Mouse (Mus musculus): ENCODE data around the gene Inafm2. TPM values are rescaled to one million over a fixed set of nuclear protein-coding genes. Genes with fewer than 3 reads are reported as not detected.

Inafm2 gene
- total RNA-seq, 2 experiments from 2014 or later: 31.7 to 33.4 TPM

DNA sequence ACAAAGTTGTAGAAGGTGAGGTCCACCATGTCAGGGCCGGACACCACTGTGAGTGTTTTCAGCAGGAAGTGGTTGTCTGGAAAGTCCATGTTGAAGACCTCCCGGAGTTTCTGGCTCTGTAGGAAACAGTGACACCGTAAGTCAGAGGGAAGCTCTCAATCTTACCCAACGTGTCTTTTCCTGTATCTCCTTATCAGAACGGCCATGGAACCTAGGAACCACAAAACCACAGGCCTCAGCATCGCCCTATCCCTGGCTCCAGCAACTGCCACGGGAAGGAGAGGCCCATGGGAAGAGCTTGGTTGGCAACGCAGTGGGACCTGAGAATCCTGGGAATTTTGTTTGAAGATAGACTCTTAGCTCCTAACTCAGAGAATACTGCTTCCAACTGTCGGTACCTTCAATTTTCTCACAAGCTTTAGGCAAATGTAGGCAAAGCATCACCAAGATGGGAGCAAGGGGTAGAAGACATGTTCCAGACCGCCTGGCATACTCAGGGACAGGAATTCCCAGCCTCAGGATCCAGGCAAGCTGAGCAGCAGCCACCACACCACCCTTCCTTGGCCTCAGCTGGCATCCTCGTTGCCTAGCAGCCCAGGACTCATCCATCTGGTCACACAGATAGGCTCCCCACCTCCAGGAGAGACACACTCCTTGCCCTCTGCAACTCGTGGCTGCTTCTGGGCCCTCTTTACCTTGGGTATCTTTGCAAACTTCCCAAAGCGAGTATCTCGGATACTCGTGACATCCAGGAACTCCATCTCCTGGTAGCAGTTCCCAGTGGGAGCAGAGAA is 21.7 kb upstream of the Inafm2 start:
- DNase-seq (ENCODE audit: low spot score in 2 of 2): no peak

DNA sequence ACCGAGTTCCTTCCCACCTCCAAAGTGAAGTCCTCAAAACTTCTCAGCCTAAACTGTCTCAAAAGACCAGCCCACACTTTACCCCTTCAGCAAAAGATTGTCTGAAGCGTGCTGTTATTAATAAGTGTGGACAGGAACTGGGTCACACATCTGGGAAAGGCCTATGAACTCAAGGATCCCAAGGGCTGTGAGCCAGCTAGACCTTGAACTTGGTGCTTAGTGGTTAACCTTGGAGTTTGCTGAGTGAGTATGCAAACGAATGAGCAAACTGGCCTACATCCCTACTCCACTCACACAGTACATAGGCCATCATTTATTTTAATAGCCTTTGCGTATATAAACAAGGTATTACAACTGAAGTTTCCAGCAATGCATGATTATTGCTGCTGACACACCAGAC is 20.0 kb upstream of the Inafm2 start:
- DNase-seq (ENCODE audit: low spot score in 2 of 2): no peak

DNA sequence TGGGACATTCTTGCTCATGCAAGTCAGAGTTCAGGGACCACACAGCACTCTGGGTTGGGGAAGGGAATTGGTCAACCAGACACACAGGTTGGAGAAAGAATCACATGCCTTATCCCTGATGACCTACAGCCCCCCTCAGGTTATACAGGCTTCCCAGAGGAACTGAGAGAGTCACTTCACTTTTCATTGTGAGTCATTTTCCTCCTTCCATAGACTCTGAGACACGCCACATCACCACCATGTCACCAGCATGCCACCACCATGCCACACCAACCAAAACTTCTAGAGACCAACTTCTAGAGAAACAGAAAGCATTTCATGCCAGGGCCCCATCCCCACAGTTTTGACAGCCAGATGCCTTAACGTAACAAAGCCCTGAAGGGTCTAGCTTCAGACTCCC is 18.7 kb upstream of the Inafm2 start:
- DNase-seq (ENCODE audit: low spot score in 2 of 2): no peak

DNA sequence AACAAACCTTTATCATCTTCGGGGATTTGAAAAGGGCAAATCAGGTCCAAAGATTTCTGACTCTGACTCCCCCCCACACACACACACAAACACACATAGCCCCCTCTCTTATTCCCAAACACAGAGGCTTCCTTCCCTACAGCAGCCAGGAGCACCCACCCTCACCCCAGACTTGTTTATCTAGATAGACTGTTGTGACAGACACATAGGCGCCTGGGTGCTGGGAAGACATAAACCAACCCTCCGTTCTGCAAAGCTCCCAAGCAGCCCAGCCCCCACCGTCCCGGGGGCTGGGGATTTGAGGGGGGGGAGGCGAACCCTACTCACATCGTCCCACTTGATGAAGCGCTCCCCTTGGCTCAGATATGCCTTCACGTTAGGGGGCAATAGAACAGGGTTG is 17.6 kb upstream of the Inafm2 start:
- DNase-seq (ENCODE audit: low spot score in 2 of 2): no peak

DNA sequence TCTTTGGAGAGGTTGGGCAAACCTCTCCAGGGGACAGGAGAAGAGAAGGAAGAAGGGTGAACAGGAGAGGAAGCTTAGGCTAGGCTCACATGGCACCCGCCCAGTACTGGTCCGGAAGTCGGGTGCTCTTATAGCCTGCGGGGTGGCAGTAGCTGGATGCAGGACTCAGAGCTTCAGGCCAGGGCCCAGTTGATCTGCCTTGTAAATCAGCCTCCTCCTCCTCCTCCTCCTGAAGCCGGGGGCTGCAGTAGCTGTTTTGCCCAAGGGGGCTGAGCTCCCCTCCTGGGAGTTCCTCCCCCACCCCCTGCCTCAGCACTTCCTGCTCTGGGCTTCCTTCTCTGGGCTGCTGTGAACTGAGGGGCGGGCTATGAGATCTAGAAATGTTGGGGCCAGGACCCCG is 17.2 kb upstream of the Inafm2 start, which contains the start of gene Plcb2:
Plcb2 (minus strand) TSS at position 102 of the 400 bp plus-strand sequence.
- no peak for DNase-seq (ENCODE audit: low spot score in 2 of 2)

DNA sequence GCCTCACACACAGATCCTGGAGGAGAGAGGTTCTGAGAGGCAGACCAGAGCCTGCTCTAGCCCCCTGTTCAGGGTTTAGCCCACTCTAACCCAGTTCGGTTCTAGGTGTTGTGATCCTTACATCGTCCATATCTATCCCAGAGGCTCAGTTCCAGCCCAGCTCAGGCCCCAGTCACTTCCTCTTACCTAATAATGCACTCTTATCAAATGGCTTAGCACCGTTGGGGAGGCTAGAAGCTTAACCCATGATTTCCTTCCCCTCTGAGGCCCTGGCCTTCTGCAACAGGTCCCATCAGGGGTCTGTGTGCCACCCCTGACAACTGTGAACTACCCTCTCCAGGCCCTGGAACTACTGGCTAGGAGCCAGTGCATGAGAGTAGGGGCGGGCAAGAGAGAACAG is 16.4 kb upstream of the Inafm2 start:
- no peak for DNase-seq (ENCODE audit: low spot score in 2 of 2)

DNA sequence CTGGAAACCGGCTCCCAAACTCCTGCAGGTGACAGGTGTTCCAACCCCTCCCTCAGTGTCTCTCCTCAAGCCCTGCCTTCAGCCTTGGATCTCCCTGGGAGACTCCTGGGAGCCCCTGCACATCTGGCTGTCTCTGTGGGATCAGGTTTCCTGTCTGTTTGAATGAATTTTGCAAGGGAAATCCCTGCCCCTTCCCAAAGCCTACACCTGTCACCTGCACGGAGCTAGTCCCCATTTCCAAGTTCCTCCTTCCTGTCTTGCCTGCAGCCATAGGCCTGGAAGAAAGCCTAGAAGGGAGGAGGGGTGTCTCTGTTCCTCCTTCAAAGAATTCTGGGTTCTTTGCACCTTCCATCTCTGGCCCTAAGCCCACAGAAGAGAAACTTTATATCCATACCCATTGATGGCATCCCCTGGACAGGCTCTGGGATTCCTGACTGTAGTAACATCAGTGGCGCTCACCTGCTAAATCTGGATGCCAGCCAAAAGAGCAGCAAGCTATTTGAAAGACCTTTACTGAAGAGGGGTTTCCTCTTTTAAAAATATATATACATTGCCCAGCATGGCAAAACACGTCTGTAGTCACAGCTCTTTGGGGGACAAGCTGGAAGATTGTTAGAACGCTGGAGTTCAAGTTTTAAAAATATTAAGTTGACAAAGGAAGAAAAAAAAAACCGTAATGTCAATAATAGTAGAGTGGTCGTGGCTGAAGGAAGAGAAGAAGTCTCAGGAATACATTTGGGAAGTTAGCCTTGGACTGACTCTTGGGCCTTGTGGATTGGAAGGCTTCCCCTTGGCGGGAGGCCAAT is 15.5 kb upstream of the Inafm2 start:
- DNase-seq (ENCODE audit: low spot score in 2 of 2): no peak

DNA sequence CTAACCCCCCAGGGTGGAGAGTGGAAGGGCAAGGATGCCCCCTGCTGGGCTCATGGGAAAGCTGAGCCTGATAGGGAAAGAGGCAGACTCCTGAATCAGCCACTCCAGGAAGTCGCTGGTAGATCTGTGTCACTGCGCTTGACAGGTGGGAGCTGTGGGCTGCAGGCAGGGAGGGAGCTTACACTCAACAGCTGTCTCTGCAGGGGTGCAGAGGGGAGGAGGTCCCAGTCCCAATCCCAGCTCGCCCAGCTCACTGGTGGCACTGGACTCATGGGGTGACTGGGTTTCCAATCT is 15.0 kb upstream of the Inafm2 start:
- peak; percentile 83 to 88 for DNase-seq (ENCODE audit: low spot score in 2 of 2)

DNA sequence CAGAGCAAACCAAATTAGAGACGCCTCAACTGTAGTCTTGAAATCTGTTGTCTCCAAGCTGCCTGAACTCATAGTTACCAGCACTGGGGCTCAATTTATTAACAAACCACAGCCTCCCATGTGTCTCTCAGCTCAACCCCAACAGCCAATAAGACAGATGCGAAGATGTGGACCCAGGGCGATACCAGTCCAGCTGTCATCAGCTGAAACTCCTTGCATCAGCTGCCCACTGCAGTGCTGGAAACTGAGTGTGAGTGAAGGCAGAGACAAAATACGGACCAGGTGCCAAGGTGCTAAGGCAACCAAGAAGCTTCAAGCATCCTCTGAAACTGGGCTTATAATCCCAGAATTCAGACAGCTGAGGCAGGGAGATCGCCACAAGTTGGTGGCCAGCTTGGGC is 13.6 kb upstream of the Inafm2 start:
- no peak for DNase-seq (ENCODE audit: low spot score in 2 of 2)

DNA sequence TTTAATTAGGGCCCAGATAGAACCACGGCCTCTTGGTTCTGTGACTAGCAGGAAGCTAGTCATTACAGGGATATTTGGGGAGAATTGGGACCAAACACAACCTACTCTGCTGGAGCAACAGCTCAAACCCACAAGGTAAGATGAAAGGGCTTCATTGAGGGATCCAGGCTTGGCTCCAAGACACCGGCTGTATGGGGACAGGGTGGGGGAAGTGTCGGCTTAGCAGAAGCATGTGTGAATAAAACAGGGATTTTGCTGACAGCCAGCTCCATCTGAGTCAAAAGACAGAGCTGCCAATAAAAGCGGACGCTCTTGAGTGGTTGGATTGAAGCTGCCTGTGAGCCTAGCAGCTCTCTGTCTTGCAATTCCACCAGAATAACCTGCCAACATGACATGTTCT is 12.2 kb upstream of the Inafm2 start:
- DNase-seq (ENCODE audit: low spot score in 2 of 2): peak; percentile 54 to 66

DNA sequence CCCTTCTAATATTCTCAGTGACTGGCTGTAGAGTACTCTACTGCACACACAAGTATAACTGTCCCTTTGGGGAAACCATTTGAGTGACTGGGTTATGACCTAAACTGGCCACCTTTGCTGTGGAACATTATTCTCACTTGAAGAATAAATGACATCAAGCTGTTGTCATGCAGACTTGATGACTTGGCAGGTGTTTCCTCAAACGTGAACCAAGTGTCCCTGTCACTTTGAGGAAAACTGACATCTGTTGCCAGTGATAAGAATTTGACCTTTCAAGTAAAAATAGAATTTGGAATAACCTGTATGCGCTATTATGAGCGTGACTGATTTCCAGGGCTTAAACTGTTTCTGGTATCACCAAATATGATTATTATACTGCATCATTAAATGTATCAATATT is 5.2 kb upstream of the Inafm2 start:
- no peak for DNase-seq (ENCODE audit: low spot score in 2 of 2)

DNA sequence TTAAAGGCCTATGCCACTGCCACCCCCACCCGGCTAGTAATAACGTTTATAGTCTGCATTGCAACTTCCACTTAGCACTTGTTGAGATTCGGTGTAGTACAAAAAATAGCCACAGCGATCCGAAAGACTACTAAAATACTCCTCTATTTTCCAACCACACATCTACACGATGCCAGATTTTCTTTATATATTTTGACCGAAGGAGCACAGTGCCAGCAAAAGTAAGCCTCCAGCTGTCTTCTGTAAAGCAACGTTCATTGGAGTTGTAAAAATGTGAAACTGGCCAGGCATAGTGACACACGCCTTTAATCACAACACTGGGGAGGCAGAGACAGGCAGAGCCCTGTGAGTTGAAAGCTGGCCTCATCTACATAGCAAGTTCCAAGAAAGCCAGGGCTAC is 4.4 kb upstream of the Inafm2 start:
- DNase-seq (ENCODE audit: low spot score in 2 of 2): no peak

DNA sequence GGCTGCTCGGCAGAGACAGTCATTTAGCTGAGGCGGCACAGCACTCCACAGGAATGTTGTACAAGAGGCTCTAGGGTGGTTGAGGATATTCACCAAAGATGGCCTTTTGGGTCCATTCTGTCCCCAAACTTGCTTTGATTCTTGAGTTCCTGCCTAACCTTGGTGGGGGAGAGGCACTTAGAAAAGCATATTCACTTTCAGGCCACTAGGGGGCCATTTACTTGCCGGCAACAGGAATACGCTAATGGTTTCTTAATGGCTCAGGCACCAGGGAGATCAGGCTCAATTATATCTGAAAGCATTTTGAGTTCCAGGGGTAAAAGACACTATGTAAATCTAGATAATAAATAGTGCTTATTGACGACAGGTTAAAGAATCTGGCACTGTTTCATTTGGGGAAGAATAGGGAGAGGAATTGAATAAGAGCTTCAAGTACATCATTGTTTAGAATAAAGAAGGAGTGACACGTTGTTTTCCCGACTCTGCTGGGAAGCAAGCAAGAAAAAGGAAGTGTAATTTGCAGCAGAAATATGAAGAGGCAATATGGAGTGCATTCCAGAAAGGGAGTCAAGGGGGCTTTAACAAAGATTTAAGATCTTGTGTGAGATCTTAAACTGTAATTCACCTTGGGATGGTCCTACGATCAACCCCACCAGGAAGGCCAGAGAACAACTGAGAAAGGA is 2.2 kb upstream of the Inafm2 start:
- DNase-seq (ENCODE audit: low spot score in 2 of 2): no peak

DNA sequence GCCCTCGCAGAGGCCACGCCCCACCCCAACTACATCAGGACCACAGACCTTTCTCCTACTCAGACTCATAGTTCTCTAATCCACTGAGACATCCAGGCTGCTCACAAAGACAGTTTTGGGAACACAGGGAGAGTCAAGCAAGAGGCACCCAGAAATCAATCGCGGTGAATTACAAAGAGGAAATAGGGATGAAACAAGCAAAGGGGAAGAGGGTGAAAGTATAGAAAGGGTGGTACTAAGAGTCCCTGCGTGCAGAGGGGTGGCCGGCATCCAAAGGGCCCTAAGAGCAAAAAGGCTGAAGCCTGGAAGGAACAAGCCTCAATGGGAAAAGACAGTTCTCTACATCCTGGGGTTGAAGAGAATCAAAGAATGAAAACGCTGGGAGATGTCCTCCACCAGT is 937 bp upstream of the Inafm2 start:
- no peak for DNase-seq (ENCODE audit: low spot score in 2 of 2)

DNA sequence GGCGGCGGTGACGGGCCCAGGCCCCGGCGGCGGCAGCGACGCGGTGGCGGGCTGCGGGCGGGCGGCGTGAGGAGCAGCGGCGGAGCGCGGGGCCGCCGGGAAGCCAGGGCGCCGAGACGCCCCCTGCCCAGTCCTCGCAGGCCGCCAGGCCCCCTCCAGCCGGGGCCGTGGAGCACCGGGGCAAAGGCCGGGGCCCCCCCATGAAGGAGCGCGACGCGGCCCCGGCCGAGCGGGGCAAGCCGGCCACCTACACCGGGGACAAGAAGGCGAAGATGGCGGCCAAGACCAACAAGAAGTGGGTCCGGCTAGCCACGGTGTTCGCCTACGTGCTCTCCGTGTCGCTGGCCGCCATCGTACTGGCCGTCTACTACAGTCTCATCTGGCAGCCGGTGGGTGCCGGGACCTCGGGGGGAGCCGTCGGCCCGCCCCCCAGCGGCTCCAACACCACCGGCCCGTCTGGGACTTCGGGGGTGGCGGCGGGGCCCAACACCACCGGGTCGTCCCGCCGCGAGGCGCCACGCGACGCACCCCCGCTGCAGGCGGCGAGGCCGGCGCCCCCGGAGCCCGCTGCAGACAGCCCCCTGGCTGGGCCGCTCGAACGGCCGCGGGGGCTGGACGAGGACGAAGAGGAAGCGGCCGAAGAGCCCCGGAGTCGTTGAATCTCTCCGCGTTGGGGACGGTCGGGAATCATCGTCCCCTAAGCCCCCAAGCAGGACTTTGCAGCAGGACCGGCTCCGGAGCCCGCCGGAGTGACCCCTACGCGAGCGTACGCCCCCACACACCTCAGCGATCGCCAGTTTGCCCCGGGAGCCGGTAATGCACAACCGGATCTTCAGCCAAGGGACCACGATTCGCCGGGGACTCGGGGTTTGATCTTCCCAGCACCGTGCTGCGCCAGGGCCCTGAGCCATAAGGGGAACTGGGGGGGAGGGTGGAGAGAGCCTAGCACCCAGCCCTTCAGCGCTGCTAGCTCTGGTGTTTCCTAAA is 650 bp downstream of the Inafm2 start:
- peak; percentile 41 to 60 for DNase-seq (ENCODE audit: low spot score in 2 of 2)

DNA sequence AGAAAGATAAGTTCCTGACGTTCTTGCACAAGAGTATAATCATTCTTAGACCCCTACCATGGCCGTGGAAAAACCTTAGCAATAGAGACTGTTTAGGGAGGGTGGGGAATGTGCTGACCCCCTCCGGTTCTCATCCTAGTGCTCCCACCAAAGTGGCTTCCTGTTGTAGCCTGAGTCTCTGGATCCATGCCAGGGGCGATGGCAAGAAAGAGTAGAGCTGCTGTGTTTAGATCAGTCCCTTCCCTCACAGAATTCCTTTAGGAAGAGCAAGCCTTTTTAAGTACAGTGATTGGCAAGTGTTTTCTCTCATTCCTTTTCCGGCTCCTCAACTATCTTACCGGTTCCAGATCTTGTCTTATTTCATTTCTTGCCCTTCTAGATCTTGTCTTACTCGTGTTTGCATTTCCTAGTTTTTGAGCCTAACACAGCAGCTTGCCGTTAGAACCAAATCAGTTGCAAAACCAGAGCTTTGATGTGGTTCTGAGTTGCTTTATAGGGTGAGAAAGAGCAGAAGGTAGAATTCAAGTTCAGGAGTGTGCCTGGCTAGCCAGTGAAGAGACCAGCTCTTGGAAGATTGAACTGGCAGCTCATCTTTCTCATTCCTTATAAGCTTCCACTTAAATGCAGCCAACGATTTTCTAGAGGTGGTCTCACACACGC is 1.9 kb downstream of the Inafm2 start:
- no peak for DNase-seq (ENCODE audit: low spot score in 2 of 2)

DNA sequence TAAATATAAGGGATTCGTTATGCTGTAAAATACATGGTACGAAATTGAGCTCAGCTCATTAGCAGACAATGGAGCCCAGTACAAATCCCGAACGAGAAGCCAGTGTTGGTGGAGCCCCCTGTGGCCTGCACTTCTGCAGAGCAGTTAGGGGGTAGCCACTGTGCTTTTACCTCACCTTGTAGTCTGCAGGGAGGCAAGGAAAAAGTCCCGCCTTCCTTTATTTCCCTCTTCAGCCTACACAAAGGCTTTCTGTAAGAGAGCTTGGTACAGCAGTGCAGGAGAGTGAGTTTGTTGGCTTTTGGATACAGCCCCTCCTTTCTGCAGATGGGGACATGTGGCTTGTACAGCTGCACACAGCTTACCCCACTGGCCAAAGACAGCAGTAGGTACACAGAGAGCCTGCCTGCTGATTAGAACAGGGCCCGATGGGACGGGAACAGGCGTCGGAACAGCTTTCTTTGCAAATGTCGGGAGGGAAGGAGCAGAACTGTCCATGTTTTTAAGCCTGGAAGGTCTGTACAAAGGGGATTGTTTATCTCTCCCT is 3.9 kb downstream of the Inafm2 start:
- no peak for DNase-seq (ENCODE audit: low spot score in 2 of 2)

DNA sequence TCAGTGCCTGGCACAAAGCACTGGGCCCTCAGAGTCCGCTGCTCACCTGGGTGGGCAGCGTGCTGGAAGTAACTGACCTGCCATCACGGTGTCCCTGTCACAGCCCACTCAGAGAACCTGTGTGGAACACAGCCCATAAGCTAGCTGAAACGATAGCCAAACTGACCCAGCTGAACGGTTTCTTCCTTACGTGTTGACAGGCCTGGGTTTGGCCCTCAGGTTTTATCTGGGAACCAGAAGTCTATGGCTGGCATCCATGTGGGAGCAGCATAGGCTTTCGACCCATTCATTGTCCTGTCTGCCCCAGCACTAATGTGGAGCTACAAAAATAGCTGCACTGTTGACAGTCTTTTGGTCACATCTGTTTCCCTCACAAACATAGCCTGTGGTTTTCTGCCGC is 4.9 kb downstream of the Inafm2 start:
- no peak for DNase-seq (ENCODE audit: low spot score in 2 of 2)

DNA sequence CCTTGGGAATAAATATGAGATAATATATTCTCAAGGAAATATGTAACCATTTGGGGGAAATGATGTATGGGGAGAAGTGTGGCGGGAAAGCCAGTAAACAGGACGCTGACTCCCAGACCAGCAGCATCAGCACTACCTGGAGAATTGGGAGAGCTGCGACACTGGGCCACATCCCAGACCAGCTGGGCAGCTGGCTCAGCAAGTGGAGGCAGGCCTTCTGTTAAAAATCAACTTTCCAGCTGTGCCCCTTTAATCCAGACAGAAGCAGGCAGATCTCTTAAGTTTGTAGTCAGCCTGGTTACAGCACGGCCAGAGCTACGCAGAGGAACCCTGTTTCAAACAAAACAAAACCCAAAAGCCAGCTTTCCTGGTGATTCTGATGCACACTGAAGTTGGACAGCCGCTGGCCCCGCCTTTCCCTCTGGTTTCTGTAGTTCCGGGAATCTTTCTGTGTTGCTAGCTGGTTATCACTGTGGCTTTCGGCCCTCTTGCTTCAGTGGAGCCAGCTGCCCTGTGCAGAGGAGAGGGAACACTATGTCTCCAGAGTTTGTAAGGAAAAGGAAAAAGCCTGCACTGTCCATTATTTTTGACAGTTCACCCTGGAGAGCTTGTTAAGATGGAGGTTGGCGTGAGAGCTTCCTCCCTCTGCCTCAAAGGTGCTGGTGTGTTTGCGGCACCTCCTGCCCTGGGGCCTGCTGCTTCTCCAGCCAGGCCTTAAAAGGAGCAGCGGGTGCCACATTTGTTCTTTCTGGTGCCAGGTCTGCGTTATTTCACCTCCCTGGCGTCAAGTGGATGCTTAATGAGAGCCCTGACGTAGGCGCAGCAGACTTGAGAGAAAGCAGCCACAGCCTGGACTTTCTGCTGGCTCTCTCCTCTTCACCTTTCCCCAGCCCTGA is 6.6 kb downstream of the Inafm2 start:
- DNase-seq (ENCODE audit: low spot score in 2 of 2): no peak

Data from layer of hippocampus, postnatal 10 days (tissue).